Mouse (Mus musculus) bone marrow, adult 2 months (tissue): ENCODE results near the gene Arhgef3.

ENCODE experiments used
- CTCF ChIP-seq: fragments of 200-500 bp; IDR thresholded peaks from 2 replicates; pipeline ENCODE4 v1.5.1; 2011; ENCODE audit warnings: low read length, control low read depth; ENCODE audit not compliant: control insufficient read depth, insufficient read depth
- POLR2A ChIP-seq: fragments of 200-500 bp; IDR thresholded peaks from 2 replicates; pipeline ENCODE4 v1.6.1; 2011; ENCODE audit warnings: low read depth, mild to moderate bottlenecking, control low read depth, low read length, borderline replicate concordance; ENCODE audit not compliant: control insufficient read depth

DNA sequence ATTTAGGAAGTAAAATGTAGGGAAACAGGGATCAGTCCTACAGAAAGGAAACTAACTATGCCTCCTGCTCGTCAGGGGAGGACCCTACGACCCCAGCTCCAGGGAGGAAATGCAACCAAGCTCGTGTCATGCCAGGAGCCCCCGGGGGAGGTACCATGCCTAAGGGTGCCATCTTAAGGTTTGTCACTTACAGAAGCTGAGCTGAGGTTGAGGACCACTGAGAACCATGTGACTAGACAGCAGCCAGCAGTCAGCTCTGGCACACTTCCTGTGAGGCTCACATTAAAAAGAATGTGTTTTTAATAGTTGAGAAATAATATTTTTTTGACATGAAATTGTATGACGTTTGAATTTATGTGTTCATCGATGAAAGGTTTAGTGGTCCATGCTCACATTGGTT, 242.4 kb downstream of the Arhgef3 start:
- TF ChIP-seq POLR2A, result no peak
- no peak for TF ChIP-seq CTCF
